Mouse (Mus musculus) liver, adult 2 months (tissue): ENCODE data around the gene Sox5. TPM values are rescaled to one million over a fixed set of nuclear protein-coding genes. Genes with fewer than 3 reads are reported as not detected.

Experiments
- DNase-seq: peaks from one replicate; pipeline ENCODE4 v3.0.0-alpha.2; 2011; ENCODE audit warnings: low read depth, low spot score; ENCODE audit errors: extremely low read depth
- H3K27ac ChIP-seq: fragments of 200-500 bp; replicated peaks from 2 replicates; pipeline ENCODE4 v1.5.1; 2012; ENCODE audit warnings: low read depth, mild to moderate bottlenecking, control low read depth, inconsistent platforms, low read length; ENCODE audit not compliant: insufficient read depth
- H3K27me3 ChIP-seq: fragments of 200-500 bp; 2 replicates; pipeline ENCODE4 v1.6.1; 2012; ENCODE audit warnings: mild to moderate bottlenecking, moderate library complexity, low read length, inconsistent platforms; ENCODE audit not compliant: control insufficient read depth, insufficient read depth
- H3K36me3 ChIP-seq: fragments of 200-500 bp; 2 replicates; pipeline ENCODE4 v1.6.1; 2012; ENCODE audit warnings: low read length, inconsistent platforms; ENCODE audit not compliant: control insufficient read depth, insufficient read depth
- H3K4me1 ChIP-seq: fragments of 200-500 bp; 2 replicates; pipeline ENCODE4 v1.6.1; 2011; ENCODE audit warnings: low read length; ENCODE audit not compliant: control insufficient read depth, insufficient read depth
- H3K4me3 ChIP-seq: fragments of 200-500 bp; 2 replicates; pipeline ENCODE4 v1.5.1; 2011; ENCODE audit warnings: low read depth, mild to moderate bottlenecking, control low read depth, low read length, moderate library complexity; ENCODE audit not compliant: insufficient read depth
- H3K79me2 ChIP-seq: fragments of 200-500 bp; 2 replicates; pipeline ENCODE4 v1.6.1; 2012; ENCODE audit warnings: inconsistent platforms, mild to moderate bottlenecking, low read length, moderate library complexity; ENCODE audit not compliant: control insufficient read depth, insufficient read depth
- H3K9ac ChIP-seq: fragments of 200-500 bp; 2 replicates; pipeline ENCODE4 v1.6.1; 2012; ENCODE audit warnings: low read depth, mild to moderate bottlenecking, control low read depth, inconsistent platforms, low read length
- CTCF ChIP-seq: fragments of 200-500 bp; IDR thresholded peaks from 2 replicates; pipeline ENCODE4 v1.5.1; 2011; ENCODE audit warnings: low read depth, low read length, control low read depth
- POLR2A ChIP-seq: fragments of 200-500 bp; IDR thresholded peaks from 2 replicates; pipeline ENCODE4 v1.6.1; 2011; ENCODE audit warnings: low read length, control low read depth; ENCODE audit not compliant: insufficient read depth; ENCODE audit errors: extremely low read depth
- WGBS: fragments of 180-500 bp; shearing (Covaris S2); methylation state at CpG from one replicate; pipeline ENCODE4 v1.1.7; 2018; 5-methylcytosine and 5-hydroxymethylcytosine counted together
- polyA plus RNA-seq: library from polyadenylated mRNA; depleted of rRNA; stranded (reverse); fragments of >200 nt; gene quantifications from 2 replicates; pipeline ENCODE4 v1.2.3, GENCODE M21; 2012
- total RNA-seq: library from RNA; depleted of rRNA; stranded (reverse); fragments of >200 nt; gene quantifications from 2 replicates; pipeline ENCODE4 v1.2.3, GENCODE M21; 2014

Gene Sox5
- total and polyA plus RNA-seq, 2 experiments: 7.5 to 31.6 TPM

DNA sequence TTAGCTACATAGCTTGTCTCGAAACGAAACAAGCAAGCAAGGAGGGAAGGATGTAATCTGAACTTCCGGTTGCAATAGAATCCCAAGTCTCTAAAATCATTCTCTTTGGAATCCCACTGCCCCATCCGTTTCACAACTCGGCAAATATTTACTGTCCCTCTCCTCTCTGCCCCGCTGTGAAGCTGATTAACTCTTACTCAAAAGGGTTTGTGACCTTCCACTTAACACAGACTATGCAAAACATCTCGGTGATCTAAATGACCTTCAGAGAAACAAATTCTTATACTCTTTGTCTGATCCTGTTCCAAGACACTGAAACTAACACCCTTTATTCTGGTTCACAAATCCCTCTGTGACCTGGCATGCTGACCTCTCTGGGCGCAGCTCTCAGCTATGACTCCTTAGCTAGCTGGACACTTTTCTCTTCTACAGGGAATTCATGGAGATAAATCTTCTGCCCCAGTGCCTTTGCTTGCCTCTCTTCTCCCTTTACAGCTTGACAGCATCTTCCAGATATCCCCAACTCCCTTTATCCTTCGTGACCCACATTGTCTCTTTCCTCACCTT lies 72.1 kb downstream of the Sox5 start:
- H3K27ac ChIP-seq: peak overlapping the region; percentile 54
- peak; percentile 86 for DNase-seq

DNA sequence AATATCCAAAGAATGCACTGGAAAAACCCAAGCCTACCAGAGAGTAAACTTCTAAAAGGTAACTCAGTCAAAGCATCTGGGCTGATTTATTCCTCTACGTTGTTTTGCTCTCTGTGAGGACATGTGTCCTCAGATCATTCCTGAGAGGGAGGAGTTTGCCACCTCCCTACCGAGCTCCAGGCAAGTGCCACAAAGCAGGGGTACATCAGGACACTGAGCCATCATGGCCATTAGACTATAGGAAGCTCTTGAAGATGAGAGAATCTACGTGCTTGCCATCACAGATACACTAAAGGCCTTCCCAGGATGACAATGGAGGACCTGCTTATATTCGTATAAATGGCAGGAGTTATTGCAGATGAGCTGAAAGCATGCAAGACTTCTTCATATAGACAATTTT lies 73.4 kb downstream of the Sox5 start:
- 53% methylated on average over 4 of the region's 4 CpGs for WGBS
- Histone ChIP-seq H3K27ac (peak overlapping the region; percentile 58), H3K36me3 (no peaks in the 10 kb centered on the region), H3K27me3 (no peaks in the 10 kb centered on the region), H3K79me2 (peaks cover 7% of the 10 kb centered on the region; the same call in 1 of the 2 replicates), H3K9ac (no peak overlapping the region), H3K4me3 (no peak overlapping the region), H3K4me1 (peaks cover 26% of the 10 kb centered on the region)
- no peak for DNase-seq
- TF ChIP-seq POLR2A (no peak), CTCF (no peak)

More for the DNA sequence above, 72.1 kb downstream of the Sox5 start:
- WGBS: 17% methylated on average over 9 of the region's 9 CpGs
- H3K36me3 ChIP-seq: no peaks in the 10 kb centered on the region
- H3K79me2 ChIP-seq: peaks cover 3% of the 10 kb centered on the region; the same call in 1 of the 2 replicates
- H3K4me3 ChIP-seq: no peak overlapping the region; the same call in 1 of the 2 replicates
- H3K9ac ChIP-seq: no peak overlapping the region
- TF ChIP-seq CTCF (no peak), POLR2A (no peak)
- H3K27me3 ChIP-seq: no peaks in the 10 kb centered on the region
- peaks cover 26% of the 10 kb centered on the region for H3K4me1 ChIP-seq

DNA sequence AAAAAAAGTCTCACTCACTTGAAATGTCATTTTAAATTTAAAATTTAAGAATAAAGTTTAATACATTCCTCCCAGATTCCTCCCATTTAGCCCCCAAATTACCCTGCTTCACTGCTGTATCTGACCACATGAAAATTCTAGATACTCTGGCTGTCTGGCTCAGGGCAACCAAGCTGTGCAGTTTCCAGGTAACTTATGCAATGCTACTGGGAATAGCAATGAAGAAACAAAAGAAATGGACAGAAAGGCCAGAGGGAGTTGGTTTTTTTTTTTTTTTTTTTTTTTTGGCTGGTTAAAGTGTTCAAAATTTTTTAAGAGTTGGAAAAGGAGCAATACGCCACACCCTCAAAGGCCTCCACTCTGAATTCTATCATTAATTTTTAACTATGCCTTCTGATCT lies 73.8 kb downstream of the Sox5 start:
- H3K4me1 ChIP-seq: peaks cover 26% of the 10 kb centered on the region
- H3K79me2 ChIP-seq: peaks cover 7% of the 10 kb centered on the region; the same call in 1 of the 2 replicates
- H3K4me3 ChIP-seq: no peak overlapping the region
- H3K36me3 ChIP-seq: no peaks in the 10 kb centered on the region
- DNase-seq: peak; percentile 58
- no peak overlapping the region for H3K9ac ChIP-seq
- WGBS: 28% methylated on average over 1 of the region's 1 CpGs
- TF ChIP-seq CTCF (no peak), POLR2A (no peak)
- H3K27ac ChIP-seq: no peak overlapping the region
- H3K27me3 ChIP-seq: no peaks in the 10 kb centered on the region

DNA sequence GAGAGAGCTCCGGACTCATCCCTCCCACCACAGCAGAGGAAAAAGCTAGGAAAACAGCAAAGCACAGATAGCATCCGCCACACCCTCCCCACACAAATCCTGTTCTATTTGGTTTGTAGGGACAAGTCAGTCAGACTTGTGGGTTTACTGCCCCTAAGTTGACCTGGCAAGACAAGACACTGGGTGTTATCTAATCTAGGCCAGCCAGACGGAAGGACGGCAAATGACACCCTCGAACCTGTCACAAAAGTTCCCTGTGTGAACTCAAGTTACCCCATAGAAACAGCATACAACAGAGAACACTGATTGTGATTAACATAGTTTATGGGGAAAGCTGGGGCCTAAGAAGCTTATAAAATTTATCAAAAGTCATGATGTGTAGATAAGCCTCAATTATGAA lies 76.8 kb downstream of the Sox5 start:
- 70% methylated on average over 5 of the region's 5 CpGs for WGBS
- no peak for DNase-seq
- no peak for TF ChIP-seq POLR2A
- TF ChIP-seq CTCF: no peak

DNA sequence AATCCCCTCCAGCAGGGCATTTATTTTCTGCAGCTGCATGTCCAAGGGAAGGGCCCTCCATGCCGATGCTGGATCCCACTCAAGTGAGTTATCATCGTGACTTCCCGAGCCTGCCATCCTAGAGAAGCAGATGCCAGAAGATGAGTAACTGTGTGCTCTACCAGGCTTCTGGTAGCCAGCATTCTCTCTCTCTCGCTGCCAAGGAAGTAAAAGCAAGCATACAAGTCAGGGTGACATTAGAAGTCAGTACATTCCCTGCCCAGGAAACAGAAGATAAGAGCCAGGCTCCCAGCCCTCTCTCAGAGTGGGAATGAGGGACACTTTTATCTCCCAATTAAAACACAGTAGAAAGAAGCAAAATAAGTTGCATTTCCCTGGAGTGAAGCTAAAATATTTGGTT lies 86.1 kb downstream of the Sox5 start:
- 67% methylated on average over 4 of the region's 4 CpGs for WGBS
- Histone ChIP-seq H3K79me2 (peaks cover 3% of the 10 kb centered on the region), H3K27ac (no peak overlapping the region), H3K4me1 (no peaks in the 10 kb centered on the region), H3K9ac (no peak overlapping the region), H3K27me3 (no peaks in the 10 kb centered on the region), H3K36me3 (no peaks in the 10 kb centered on the region), H3K4me3 (no peak overlapping the region)
- DNase-seq: no peak
- TF ChIP-seq POLR2A: no peak

More for the DNA sequence above, 76.8 kb downstream of the Sox5 start:
- no peak overlapping the region for H3K27ac ChIP-seq
- no peak overlapping the region for H3K9ac ChIP-seq
- peaks cover 7% of the 10 kb centered on the region; the same call in 1 of the 2 replicates for H3K79me2 ChIP-seq
- H3K36me3 ChIP-seq: no peaks in the 10 kb centered on the region
- peaks cover 16% of the 10 kb centered on the region for H3K4me1 ChIP-seq
- H3K27me3 ChIP-seq: no peaks in the 10 kb centered on the region
- H3K4me3 ChIP-seq: no peak overlapping the region

DNA sequence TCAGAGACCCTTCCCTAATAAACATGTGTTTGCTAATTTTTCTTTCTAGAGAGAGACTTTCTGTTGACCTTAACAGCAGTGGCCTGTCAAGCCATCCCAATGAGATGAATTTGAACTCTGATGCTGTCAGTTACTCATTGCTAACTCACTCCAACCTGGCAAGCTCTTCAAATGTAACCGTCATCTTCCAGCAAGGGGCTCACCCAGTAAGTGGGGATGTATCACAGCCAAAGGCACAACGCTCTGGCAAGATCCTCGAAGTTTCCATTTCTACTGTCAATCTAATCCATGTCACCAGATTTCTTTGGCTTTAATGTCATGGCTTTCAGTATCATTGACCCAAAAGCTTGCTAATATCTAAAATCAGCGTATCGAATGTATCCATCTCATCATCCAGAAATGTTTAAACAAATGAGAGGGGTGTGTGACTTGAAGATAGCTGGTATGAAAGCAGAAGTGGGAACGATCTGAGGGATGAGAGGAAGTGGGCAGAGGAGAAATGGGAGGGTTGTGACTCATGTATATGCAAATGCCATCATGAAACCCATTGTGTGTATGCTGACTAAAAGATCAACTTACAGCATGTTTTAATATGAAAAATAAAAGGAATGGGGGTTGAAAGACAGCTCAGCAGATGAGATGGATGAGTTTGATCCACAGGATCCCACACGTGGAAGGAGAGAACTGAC lies 88.4 kb downstream of the Sox5 start:
- H3K27me3 ChIP-seq: no peaks in the 10 kb centered on the region
- DNase-seq: no peak
- no peak overlapping the region for H3K27ac ChIP-seq
- TF ChIP-seq CTCF: no peak
- TF ChIP-seq POLR2A: no peak
- H3K36me3 ChIP-seq: no peaks in the 10 kb centered on the region
- no peak overlapping the region for H3K4me3 ChIP-seq
- no peaks in the 10 kb centered on the region for H3K4me1 ChIP-seq
- H3K79me2 ChIP-seq: peaks cover 3% of the 10 kb centered on the region
- 89% methylated on average over 7 of the region's 7 CpGs for WGBS
- H3K9ac ChIP-seq: no peak overlapping the region
